17 mouse cellular contexts compared by ENCODE assay signal in the genomic region with DNA sequence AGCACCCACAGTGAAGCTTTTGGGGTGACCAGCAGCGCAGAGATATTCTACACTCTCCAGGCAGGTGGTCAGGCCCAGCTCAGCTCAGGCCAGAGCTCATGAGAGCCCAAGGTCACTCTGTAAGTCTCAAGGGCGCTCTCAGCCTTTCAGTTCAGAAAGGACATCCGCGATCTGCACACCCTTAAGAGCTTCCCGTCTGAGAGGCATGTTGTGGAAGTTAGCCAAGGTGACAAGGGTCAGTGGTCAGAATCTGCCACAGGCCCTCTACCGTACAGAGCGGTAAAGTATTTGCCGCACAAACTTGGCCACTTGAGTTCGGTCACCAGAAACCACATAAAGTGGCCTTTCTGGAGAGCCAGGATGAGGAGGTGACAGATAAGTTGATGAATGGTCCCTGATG. TPM values are rescaled to one million over a fixed set of nuclear protein-coding genes. Genes with fewer than 3 reads are reported as not detected.
DNase-seq lines count a peak whose midpoint lies in the region; ATAC-seq and TF ChIP-seq lines count a peak whose summit lies in the region.
"Had no signal": no experiment of that assay in that cellular context is flagged by ENCODE, and none has a peak within 500 bp of the region (broad histone marks: within the 10 kb centered on the region; RNA-seq: fewer than 3 reads in every experiment).

No protein-coding gene starts in this region.

- no peak for TF ChIP-seq CTCF in C2C12 (IDR thresholded peaks at IDR 0.05; ENCODE audit: control insufficient read depth, insufficient read depth, insufficient read length)

- ATAC-seq in embryonic facial prominence, embryonic 12.5 days (ENCODE audit: insufficient number of reproducible peaks, insufficient read depth, low FRiP score, low TSS enrichment): no peak
- ATAC-seq in intestine, embryonic 16.5 days: no peak
- ATAC-seq: forebrain, embryonic 14.5 days; hindbrain, embryonic 16.5 days; lung, postnatal 0 days had no signal

- no peaks in the 10 kb centered on the region for H3K9me3 ChIP-seq in heart, embryonic 10.5 days
- no peaks in the 10 kb centered on the region for H3K9me3 ChIP-seq in embryonic facial prominence, embryonic 12.5 days
- H3K9me3 ChIP-seq in forebrain, embryonic 10.5 days: no peaks in the 10 kb centered on the region
- no peaks in the 10 kb centered on the region for H3K9me3 ChIP-seq in intestine, embryonic 16.5 days (ENCODE audit: control insufficient read depth, low read length)

- no peak overlapping the region for H3ac ChIP-seq in C2C12 (ENCODE audit: control insufficient read depth, insufficient read length, low read depth)

- H3K79me3 ChIP-seq in C2C12 (ENCODE audit: low read depth): peaks cover 31% of the 10 kb centered on the region

- no peak overlapping the region for H3K9ac ChIP-seq in embryonic facial prominence, embryonic 12.5 days
- H3K9ac ChIP-seq in intestine, embryonic 16.5 days (ENCODE audit: low read depth, low read length): no peak overlapping the region

- H3K4me3 ChIP-seq in heart, embryonic 10.5 days: no peak overlapping the region
- no peak overlapping the region for H3K4me3 ChIP-seq in C2C12 (ENCODE audit: insufficient read depth, poor library complexity, severe bottlenecking)
- no peak overlapping the region for H3K4me3 ChIP-seq in embryonic facial prominence, embryonic 12.5 days
- H3K4me3 ChIP-seq in forebrain, embryonic 10.5 days: no peak overlapping the region
- no peak overlapping the region for H3K4me3 ChIP-seq in intestine, embryonic 16.5 days (ENCODE audit: low read length)

- H3K4me1 ChIP-seq in heart, embryonic 10.5 days: peaks cover 64% of the 10 kb centered on the region
- peaks cover 60% of the 10 kb centered on the region for H3K4me1 ChIP-seq in embryonic facial prominence, embryonic 12.5 days
- peaks cover 49% of the 10 kb centered on the region for H3K4me1 ChIP-seq in forebrain, embryonic 10.5 days
- H3K4me1 ChIP-seq in intestine, embryonic 16.5 days (ENCODE audit: control insufficient read depth, insufficient read depth, low read length): peaks cover 7% of the 10 kb centered on the region; the same call in 1 of the 2 replicates

- H3K4me2 ChIP-seq in embryonic facial prominence, embryonic 12.5 days (replicated peaks): no peak overlapping the region
- H3K4me2 ChIP-seq in intestine, embryonic 16.5 days (ENCODE audit: low read depth, low read length): no peak overlapping the region
- H3K4me2 ChIP-seq: midbrain, embryonic 11.5 days had no signal

- peaks cover 94% of the 10 kb centered on the region for H3K79me2 ChIP-seq in C2C12 (ENCODE audit: control insufficient read depth, insufficient read depth)

- H3K27me3 ChIP-seq in heart, embryonic 10.5 days (ENCODE audit: insufficient read depth, poor library complexity, severe bottlenecking): peaks cover 4% of the 10 kb centered on the region; the same call in 1 of the 2 replicates
- H3K27me3 ChIP-seq in C2C12 (ENCODE audit: control insufficient read depth, insufficient read depth, insufficient read length): no peaks in the 10 kb centered on the region
- H3K27me3 ChIP-seq in embryonic facial prominence, embryonic 12.5 days: no peaks in the 10 kb centered on the region
- peaks cover 31% of the 10 kb centered on the region for H3K27me3 ChIP-seq in forebrain, embryonic 10.5 days (ENCODE audit: poor library complexity, severe bottlenecking)
- H3K27me3 ChIP-seq in intestine, embryonic 16.5 days (replicated peaks; ENCODE audit: control insufficient read depth, insufficient read depth, low read length): peaks cover 8% of the 10 kb centered on the region; the same call in 1 of the 2 replicates

- 37% methylated on average over 9 of the region's 9 CpGs for WGBS in heart, embryonic 10.5 days
- WGBS in embryonic facial prominence, embryonic 12.5 days: 59% methylated on average over 9 of the region's 9 CpGs
- 84% methylated on average over 9 of the region's 9 CpGs for WGBS in forebrain, embryonic 10.5 days
- 75% methylated on average over 9 of the region's 9 CpGs for WGBS in intestine, embryonic 16.5 days

- H3K36me3 ChIP-seq in heart, embryonic 10.5 days: peaks cover 4% of the 10 kb centered on the region
- peaks cover 4% of the 10 kb centered on the region for H3K36me3 ChIP-seq in C2C12 (ENCODE audit: control insufficient read depth, insufficient read depth)
- 0 out of 2 replicates have a peak, but pooled peaks cover 4% of the 10 kb centered on the region for H3K36me3 ChIP-seq in embryonic facial prominence, embryonic 12.5 days
- no peaks in the 10 kb centered on the region for H3K36me3 ChIP-seq in forebrain, embryonic 10.5 days (replicated peaks)
- H3K36me3 ChIP-seq in intestine, embryonic 16.5 days (ENCODE audit: control insufficient read depth, insufficient read depth, low read length): no peaks in the 10 kb centered on the region

- peak; percentile 83 for DNase-seq in heart, embryonic 10.5 days (ENCODE audit: low spot score)
- no peak for DNase-seq in heart, adult 18-20 months
- DNase-seq in kidney, postnatal 14 days: peak; percentile 60
- no peak for DNase-seq in forebrain, embryonic 10.5 days (ENCODE audit: extremely low spot score, low spot score)
- no peak for DNase-seq in thymus, postnatal 0 days (ENCODE audit: low spot score)
- DNase-seq: B cell, adult 2 months; cerebellum, adult 11 months; gastrocnemius, postnatal 14 days; layer of hippocampus, adult 9-11 months; liver had no signal

- peak overlapping the region; percentile 88 for H3K27ac ChIP-seq in heart, embryonic 10.5 days
- H3K27ac ChIP-seq in embryonic facial prominence, embryonic 12.5 days: peak overlapping the region; percentile 36; the same call in 1 of the 2 replicates
- H3K27ac ChIP-seq in forebrain, embryonic 10.5 days: no peak overlapping the region
- no peak overlapping the region for H3K27ac ChIP-seq in intestine, embryonic 16.5 days (ENCODE audit: low read length)

TF ChIP-seq in C2C12, 6 proteins besides CTCF, POLR2A, EP300 and RAD21:
- TF ChIP-seq CEBPB (IDR thresholded peaks at IDR 0.05; ENCODE audit: low read depth) (no peak), MYOD1 (IDR thresholded peaks at IDR 0.05; ENCODE audit: control insufficient read depth, insufficient read length, low read depth) (peak; percentile 41)

RNA-seq across cellular contexts. Expression of gene Prrx2, which starts 28.8 kb away (rescaled TPM):
- polyA plus RNA-seq in heart, embryonic 10.5 days (2016; fragmentation: Nextera tagmentation; extraction: Ambion mirVana): 49.1 and 73.9 TPM in 2 replicates
- total RNA-seq in heart, adult 18-20 months (2021): 1 to 10 TPM in 1 of 2 experiments, under 1 TPM in 1; 0.92 to 1.5 TPM
- 191 TPM for polyA plus RNA-seq in C2C12 (2012; fragmentation: generic; extraction: Trizol)
- polyA plus RNA-seq in embryonic facial prominence, embryonic 12.5 days (2016; fragmentation: Nextera tagmentation; extraction: Ambion mirVana): 106 and 121 TPM in 2 replicates
- 27.7 and 31.9 TPM in 2 replicates for polyA plus RNA-seq in forebrain, embryonic 10.5 days (2016; fragmentation: Nextera tagmentation; extraction: Ambion mirVana)
- 0.60 and 0.91 TPM in 2 replicates for polyA plus RNA-seq in thymus, postnatal 0 days (2015; fragmentation: Nextera tagmentation; extraction: Ambion mirVana)
- 1.6 and 1.9 TPM in 2 replicates for polyA plus RNA-seq in intestine, embryonic 16.5 days (2015; fragmentation: Nextera tagmentation; extraction: Ambion mirVana)

RNA-seq across cellular contexts. Expression of gene Asb6, which starts 33.4 kb away (rescaled TPM):
- polyA plus RNA-seq in heart, embryonic 10.5 days (2016; fragmentation: Nextera tagmentation; extraction: Ambion mirVana): 31.3 and 40.1 TPM in 2 replicates
- total RNA-seq in heart, adult 18-20 months (2021): 1 to 10 TPM; 6.6 to 7.4 TPM
- 69.2 TPM for polyA plus RNA-seq in C2C12 (2012; fragmentation: generic; extraction: Trizol)
- polyA plus RNA-seq in embryonic facial prominence, embryonic 12.5 days (2016; fragmentation: Nextera tagmentation; extraction: Ambion mirVana): 40.0 and 41.8 TPM in 2 replicates
- polyA plus RNA-seq in forebrain, embryonic 10.5 days (2016; fragmentation: Nextera tagmentation; extraction: Ambion mirVana): 47.5 and 51.2 TPM in 2 replicates
- polyA plus RNA-seq in thymus, postnatal 0 days (2015; fragmentation: Nextera tagmentation; extraction: Ambion mirVana): 37.8 and 44.3 TPM in 2 replicates
- polyA plus RNA-seq in intestine, embryonic 16.5 days (2015; fragmentation: Nextera tagmentation; extraction: Ambion mirVana): 24.0 and 24.5 TPM in 2 replicates

RNA-seq across cellular contexts. Expression of gene Ntmt1, which starts 55.9 kb away (rescaled TPM):
- 102 and 116 TPM in 2 replicates for polyA plus RNA-seq in heart, embryonic 10.5 days (2016; fragmentation: Nextera tagmentation; extraction: Ambion mirVana)
- 10 to 100 TPM; 22.6 to 29.2 TPM for total RNA-seq in heart, adult 18-20 months (2021)
- 64.7 TPM for polyA plus RNA-seq in C2C12 (2012; fragmentation: generic; extraction: Trizol)
- 105 and 106 TPM in 2 replicates for polyA plus RNA-seq in embryonic facial prominence, embryonic 12.5 days (2016; fragmentation: Nextera tagmentation; extraction: Ambion mirVana)
- polyA plus RNA-seq in forebrain, embryonic 10.5 days (2016; fragmentation: Nextera tagmentation; extraction: Ambion mirVana): 124 and 131 TPM in 2 replicates
- 48.5 and 50.4 TPM in 2 replicates for polyA plus RNA-seq in thymus, postnatal 0 days (2015; fragmentation: Nextera tagmentation; extraction: Ambion mirVana)
- 76.3 and 87.4 TPM in 2 replicates for polyA plus RNA-seq in intestine, embryonic 16.5 days (2015; fragmentation: Nextera tagmentation; extraction: Ambion mirVana)

Comparison
In these comparisons a context has a peak if more than half of its experiments do, and no peak if none do; other contexts are left out.
1. DNase-seq: peak in heart, embryonic 10.5 days (single experiment) and kidney, postnatal 14 days (single experiment); none in heart, adult 18-20 months (0 of 2), forebrain, embryonic 10.5 days (single experiment) and thymus, postnatal 0 days (single experiment).
2. H3K27ac ChIP-seq: peak in heart, embryonic 10.5 days (single experiment) and embryonic facial prominence, embryonic 12.5 days (single experiment); none in forebrain, embryonic 10.5 days (single experiment) and intestine, embryonic 16.5 days (single experiment).